Mouse (Mus musculus): ENCODE results near the gene Gm13276.
"Not testable (repeated sequence)": the region's sequence is repeated elsewhere in the genome, so short reads cannot be mapped to it uniquely, and the experiment has no call there.

Gene Gm13276

GRCm38 (mm10) chr4:88788402-88788801, 2.9 kb downstream of the Gm13276 start, which contains the start of gene Gm13277:
Gm13277 (plus strand) TSS chr4:88788632.
- peak; percentile 74 for DNase-seq

GRCm38 (mm10) chr4:88791250-88791649, 5.7 kb downstream of the Gm13276 start, which contains the start of gene Gm13278:
Gm13278 (plus strand) TSS chr4:88791550.
- not testable (repeated sequence) for DNase-seq

- DNase-seq: peak; percentile 76
Measured at GRCm38 (mm10) chr4:88793936-88794675, 8.6 kb downstream of the Gm13276 start, which contains the start of gene Gm13275. Gm13275 (plus strand) TSS chr4:88794487.

- DNase-seq: not testable (repeated sequence)
Measured at GRCm38 (mm10) chr4:88797097-88797496, 11.6 kb downstream of the Gm13276 start, which contains the start of gene Gm13279. Gm13279 (plus strand) TSS chr4:88797397.

DNA sequence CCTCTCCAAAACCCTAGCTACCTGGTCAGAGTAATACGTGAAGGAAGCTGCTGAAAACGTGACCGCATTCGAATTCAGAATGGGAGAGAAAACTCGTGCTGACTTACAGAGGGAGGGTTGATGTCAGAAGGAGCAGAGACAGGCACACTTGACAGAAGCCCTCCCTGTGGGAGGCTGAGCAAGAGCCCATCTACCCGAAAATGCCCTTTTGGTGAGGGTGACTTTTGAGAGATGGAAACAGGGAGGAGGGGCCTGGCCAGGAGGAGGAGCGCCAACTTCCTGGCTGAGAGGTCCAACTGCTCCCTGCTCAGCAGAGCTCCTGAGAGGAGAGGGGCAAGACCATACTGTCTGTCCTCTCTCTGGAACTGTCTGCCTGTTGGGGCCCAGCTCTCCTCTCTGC, 13.9 kb downstream of the Gm13276 start, which contains the start of gene Gm13285:
Gm13285 (plus strand) TSS at position 301 of the 400 bp plus-strand sequence.
- not testable (repeated sequence) for DNase-seq

DNA sequence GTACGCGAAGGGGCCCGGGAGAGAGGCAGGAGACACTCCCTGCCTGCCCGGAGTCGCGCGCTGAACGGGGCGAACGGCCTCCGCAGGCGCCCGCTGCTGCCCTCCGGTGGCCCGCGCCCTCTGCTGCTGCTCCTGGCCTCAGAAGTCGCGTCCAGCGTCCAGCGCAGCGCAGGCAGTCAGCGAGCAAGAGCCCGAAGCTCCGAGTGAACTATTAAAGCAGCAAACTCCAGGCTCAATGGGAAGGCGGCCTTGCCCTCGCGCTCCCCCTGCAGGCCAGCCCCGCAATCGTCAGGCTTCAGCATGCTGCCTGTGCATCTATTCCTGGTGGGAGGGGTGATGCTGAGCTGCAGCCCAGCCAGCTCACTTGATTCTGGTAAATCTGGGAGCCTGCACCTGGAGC, 17.4 kb downstream of the Gm13276 start, which contains the start of gene Gm13287:
Gm13287 (plus strand) TSS at position 301 of the 400 bp plus-strand sequence.
- DNase-seq: not testable (repeated sequence)

DNA sequence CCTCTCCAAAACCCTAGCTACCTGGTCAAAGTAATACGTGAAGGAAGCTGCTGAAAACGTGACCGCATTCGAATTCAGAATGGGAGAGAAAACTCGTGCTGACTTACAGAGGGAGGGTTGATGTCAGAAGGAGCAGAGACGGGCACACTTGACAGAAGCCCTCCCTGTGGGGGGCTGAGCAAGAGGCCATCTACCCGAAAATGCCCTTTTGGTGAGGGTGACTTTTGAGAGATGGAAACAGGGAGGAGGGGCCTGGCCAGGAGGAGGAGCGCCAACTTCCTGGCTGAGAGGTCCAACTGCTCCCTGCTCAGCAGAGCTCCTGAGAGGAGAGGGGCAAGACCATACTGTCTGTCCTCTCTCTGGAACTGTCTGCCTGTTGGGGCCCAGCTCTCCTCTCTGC, 19.7 kb downstream of the Gm13276 start, which contains the start of gene Gm13288:
Gm13288 (plus strand) TSS at position 301 of the 400 bp plus-strand sequence.
- not testable (repeated sequence) for DNase-seq

DNA sequence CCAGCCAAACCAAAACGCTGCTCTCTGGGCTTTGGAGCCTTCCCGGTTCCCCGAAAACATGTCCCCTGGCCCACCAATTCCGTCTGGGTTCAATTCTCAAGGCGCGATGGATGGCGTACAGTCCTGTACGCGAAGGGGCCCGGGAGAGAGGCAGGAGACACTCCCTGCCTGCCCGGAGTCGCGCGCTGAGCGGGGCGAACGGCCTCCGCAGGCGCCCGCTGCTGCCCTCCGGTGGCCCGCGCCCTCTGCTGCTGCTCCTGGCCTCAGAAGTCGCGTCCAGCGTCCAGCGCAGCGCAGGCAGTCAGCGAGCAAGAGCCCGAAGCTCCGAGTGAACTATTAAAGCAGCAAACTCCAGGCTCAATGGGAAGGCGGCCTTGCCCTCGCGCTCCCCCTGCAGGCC, 20.3 kb downstream of the Gm13276 start:
- DNase-seq: peak; percentile 39

- DNase-seq: no peak
Measured at GRCm38 (mm10) chr4:88815928-88816327, 30.4 kb downstream of the Gm13276 start, which contains the start of gene Ifna7. Ifna7 (plus strand) TSS chr4:88816228.

DNA sequence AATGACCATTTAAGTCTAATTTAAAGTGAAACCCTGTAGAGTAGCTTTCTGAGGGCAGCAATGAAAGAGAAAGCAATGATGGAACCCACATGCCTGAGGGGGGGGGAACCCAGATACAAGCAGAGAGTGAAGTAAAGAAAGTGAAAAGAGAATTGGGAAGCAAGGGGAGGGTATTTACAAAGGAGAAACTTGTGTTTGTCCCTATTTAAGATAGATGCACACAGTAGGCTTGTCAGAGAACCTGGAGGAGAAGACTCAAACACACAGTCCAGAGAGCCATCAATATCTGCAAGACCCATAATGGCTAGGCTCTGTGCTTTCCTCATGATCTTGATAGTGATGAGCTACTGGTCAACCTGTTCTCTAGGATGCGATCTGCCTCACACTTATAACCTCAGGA, 34.1 kb downstream of the Gm13276 start, which contains the start of gene Ifna11:
Ifna11 (plus strand) TSS at position 301 of the 400 bp plus-strand sequence.
- no peak for DNase-seq

DNA sequence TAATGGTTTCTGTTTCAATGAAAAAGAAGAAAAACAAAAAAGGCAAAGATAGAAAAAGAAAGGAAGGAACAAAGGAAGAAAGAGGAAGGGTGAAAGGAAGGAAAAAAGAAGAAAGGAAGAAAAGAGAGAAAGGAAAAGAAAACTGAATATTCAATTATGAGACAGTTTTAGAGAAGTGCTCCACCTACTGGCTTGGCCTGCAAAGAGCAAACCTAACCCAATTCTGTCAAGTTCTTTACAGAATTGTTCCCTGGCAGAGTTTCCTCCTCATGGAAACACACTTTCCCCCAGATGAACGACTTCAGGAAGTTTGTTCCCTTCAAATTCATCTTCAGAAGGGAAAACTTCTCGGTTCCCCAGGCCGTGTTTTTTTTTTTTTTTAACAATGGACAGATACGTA, 37.5 kb downstream of the Gm13276 start:
- DNase-seq: no peak

DNA sequence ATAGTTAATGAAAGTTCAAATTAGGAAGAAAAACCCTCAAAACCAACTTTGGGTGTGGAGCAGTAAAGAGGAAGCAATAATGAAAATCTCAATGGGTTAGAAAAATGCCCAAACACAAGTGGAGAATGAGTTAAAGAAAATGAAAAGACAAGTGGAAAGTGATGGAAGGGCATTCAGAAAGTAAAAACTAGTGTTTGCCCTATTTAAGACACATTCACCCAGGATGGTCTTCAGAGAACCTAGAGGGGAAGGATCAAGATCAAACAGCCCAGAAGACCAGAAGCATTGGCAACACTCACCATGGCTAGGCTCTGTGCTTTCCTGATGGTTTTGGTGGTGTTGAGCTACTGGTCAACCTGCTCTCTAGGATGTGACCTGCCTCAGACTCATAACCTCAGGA, 41.6 kb downstream of the Gm13276 start, which contains the start of gene Ifna6:
Ifna6 (plus strand) TSS at position 301 of the 400 bp plus-strand sequence.
- DNase-seq: not testable (repeated sequence)

- no peak for DNase-seq
Measured at GRCm38 (mm10) chr4:88830523-88830922, 45.0 kb downstream of the Gm13276 start.

DNA sequence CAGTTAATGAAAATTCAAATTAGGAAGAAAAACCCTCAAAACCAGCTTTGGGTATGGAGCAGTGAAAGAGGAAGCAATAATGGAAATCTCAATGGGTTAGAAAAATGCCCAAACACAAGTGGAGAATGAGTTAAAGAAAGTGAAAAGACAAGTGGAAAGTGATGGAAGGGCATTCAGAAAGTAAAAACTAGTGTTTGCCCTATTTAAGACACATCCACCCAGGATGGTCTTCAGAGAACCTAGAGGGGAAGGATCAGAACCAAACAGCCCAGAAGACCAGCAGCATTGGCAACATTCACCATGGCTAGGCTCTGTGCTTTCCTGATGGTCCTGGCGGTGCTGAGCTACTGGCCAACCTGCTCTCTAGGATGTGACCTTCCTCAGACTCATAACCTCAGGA, 49.7 kb downstream of the Gm13276 start, which contains the start of gene Ifna5:
Ifna5 (plus strand) TSS at position 301 of the 400 bp plus-strand sequence.
- not testable (repeated sequence) for DNase-seq
